Mouse (Mus musculus) hematopoietic stem cell, adult 5-6 weeks (primary cell): ENCODE measurements at regions not wholly inside any gene's neighbourhood (a gene's known extent, or its start where the extent isn't known, plus 50 kb on each side); places are given as distances from the start of the nearest gene placed in this dataset.

Experiments
- ATAC-seq, 2 experiments: fragments of 125-278 bp in 1 of 2; replicated peaks in 1 of 2; 2 replicates each; pipeline ENCODE4 v1.8.0; 2016 to 2017; ENCODE audit warnings: inconsistent platforms in 2 of 2, mild to moderate bottlenecking in 2 of 2, moderate number of reproducible peaks in 2 of 2, low read depth in 1 of 2, moderate TSS enrichment in 1 of 2; ENCODE audit not compliant: low FRiP score in 2 of 2, poor library complexity in 2 of 2, severe bottlenecking in 2 of 2, insufficient read depth in 1 of 2, low TSS enrichment in 1 of 2

GRCm38 (mm10) chr2:93097016-93097415 is 51.0 kb upstream of the Prdm11 start:
- no peak for ATAC-seq

- ATAC-seq, result no peak
These were observed 50.2 kb upstream of the Prdm11 start for GRCm38 (mm10) chr2:93096078-93096729.
